Mouse (Mus musculus): ENCODE measurements around the gene Myd88.

The Myd88 gene

DNA sequence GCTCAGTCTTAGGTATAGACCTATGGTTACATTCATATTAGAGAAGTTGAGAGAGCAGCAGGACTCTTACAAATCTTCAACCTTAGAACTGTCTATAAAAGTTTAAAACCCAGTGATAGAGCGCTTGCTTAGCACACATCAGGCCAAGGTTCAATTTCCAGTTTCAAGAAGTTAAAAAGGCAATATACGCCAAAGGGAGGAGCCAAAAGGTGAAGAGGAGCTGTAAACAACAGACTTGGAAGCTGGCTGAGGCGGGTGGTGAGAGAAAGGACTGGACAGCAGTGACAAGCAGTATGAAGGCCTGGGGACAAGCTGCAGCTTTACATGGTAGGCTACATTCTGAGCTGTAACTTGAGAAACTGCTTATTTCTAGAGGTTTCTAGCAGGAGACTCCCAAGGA lies 42.6 kb downstream of the Myd88 start:
- in situ Hi-C loops (cut with MboI, MseI), result no loop called here

DNA sequence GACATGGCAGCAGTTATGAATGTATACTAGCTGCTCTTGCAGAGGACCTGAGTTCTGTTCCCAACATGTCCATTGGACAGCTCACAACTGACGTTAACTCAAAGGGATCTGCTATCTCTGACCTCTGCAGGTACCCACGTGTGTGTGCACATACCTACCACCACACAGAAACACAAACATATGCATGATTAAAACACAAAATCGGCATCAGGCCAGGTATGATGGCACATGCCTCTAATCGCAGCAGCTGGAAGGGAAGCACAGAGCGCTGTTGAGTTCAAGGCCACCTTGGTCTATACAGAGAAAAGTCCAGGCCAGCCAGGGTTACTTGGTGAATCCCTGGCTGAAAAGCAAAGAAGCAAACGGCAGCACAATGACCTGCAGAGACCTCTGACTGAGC lies 43.5 kb downstream of the Myd88 start:
- in situ Hi-C loops (cut with MboI, MseI), result no loop called here

DNA sequence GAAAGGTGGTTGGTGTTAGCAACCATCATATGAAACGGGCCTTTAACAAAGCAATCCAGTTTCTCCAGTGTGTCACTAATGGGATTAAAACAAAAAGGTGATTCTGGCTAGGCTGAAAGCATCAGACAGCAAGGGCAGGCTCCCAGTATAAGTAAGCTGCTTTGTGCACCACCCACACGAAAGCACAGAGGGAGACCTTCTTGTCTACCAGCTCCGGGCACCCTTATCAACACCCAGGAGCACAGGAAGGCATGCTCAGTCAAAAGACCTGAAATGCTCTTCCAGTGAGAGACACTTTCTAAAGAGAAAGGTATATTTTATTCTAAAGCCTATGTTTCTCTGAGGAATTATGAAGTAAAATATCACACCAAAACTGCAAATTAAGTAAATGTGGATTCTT lies 50.4 kb downstream of the Myd88 start:
- in situ Hi-C loops (cut with MboI, MseI), result no loop called here
